Mouse (Mus musculus): ENCODE results near the gene Klc1. TPM values are rescaled to one million over a fixed set of nuclear protein-coding genes. Genes with fewer than 3 reads are reported as not detected.
A peak's percentile ranks its signal among the peaks of the same experiment; 100 is the strongest.
"Not testable (repeated sequence)": the region's sequence is repeated elsewhere in the genome, so short reads cannot be mapped to it uniquely, and the experiment has no call there.

Klc1 gene
- 55.3 and 70.4 TPM in 2 replicates for polyA plus RNA-seq (2011; ENCODE audit: insufficient read depth, insufficient read length, low replicate concordance, missing spikeins)

GRCm38 (mm10) chr12:111758381-111759175 is at the start of gene Klc1:
Gene Klc1 (plus strand): TSS chr12:111758849.
- Histone ChIP-seq H3K4me1 (ENCODE audit: control insufficient read depth, insufficient read depth, low read length) (peaks cover 1% of the 10 kb centered on the region), H3K4me3 (replicated peaks; ENCODE audit: control insufficient read depth, low read depth, low read length) (peak within 1 kb of the TSS; percentile 81), H3K27ac (ENCODE audit: control insufficient read depth, insufficient read depth, low read depth, low read length, poor library complexity) (peak within 1 kb of the TSS; percentile 78)
- TF ChIP-seq CTCF (IDR thresholded peaks at IDR 0.05; ENCODE audit: control insufficient read depth, insufficient read depth, low read length), result no peak
- TF ChIP-seq POLR2A (IDR thresholded peaks at IDR 0.05; ENCODE audit: borderline replicate concordance, control insufficient read depth, low read depth, low read length), result peak; percentile 47; the same call in 1 of the 2 replicates
- under 1% methylated on average over 84 of the region's 85 CpGs for WGBS

DNA sequence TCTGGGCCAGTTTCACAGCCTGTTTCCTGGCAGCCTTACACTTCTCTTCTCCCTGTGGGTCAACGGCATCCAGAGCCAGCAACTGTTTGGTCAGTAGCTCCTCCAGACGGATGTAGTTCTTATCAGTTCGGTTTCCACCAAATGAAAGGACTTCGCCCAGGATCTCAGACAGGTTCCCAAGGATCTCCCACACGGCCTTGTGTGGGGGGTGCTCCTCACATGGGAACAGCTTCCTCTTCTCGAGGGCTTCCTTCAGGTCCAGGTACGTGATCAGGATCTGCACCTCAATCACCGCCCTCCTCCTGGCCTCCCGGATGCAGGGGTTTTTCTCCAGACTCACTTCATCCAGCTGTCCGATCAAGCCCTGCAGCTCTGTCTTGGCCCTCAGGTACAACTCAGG is 48.6 kb upstream of the Klc1 start:
- no peak overlapping the region for H3K27ac ChIP-seq (ENCODE audit: control insufficient read depth, insufficient read depth, low read depth, low read length, poor library complexity)
- no peak overlapping the region for H3K4me3 ChIP-seq (replicated peaks; ENCODE audit: control insufficient read depth, low read depth, low read length)
- TF ChIP-seq CTCF (IDR thresholded peaks at IDR 0.05; ENCODE audit: control insufficient read depth, insufficient read depth, low read length), result no peak
- TF ChIP-seq POLR2A (IDR thresholded peaks at IDR 0.05; ENCODE audit: borderline replicate concordance, control insufficient read depth, low read depth, low read length), result no peak
- H3K4me1 ChIP-seq (ENCODE audit: control insufficient read depth, insufficient read depth, low read length), result peaks cover 2% of the 10 kb centered on the region; the same call in 1 of the 2 replicates
- 86% methylated on average over 10 of the region's 10 CpGs for WGBS

- H3K27ac ChIP-seq (ENCODE audit: control insufficient read depth, insufficient read depth, low read depth, low read length, poor library complexity), result peak overlapping the region; percentile 74; the same call in 1 of the 2 replicates
Observed at GRCm38 (mm10) chr12:111712476-111712875, 46.2 kb upstream of the Klc1 start.

DNA sequence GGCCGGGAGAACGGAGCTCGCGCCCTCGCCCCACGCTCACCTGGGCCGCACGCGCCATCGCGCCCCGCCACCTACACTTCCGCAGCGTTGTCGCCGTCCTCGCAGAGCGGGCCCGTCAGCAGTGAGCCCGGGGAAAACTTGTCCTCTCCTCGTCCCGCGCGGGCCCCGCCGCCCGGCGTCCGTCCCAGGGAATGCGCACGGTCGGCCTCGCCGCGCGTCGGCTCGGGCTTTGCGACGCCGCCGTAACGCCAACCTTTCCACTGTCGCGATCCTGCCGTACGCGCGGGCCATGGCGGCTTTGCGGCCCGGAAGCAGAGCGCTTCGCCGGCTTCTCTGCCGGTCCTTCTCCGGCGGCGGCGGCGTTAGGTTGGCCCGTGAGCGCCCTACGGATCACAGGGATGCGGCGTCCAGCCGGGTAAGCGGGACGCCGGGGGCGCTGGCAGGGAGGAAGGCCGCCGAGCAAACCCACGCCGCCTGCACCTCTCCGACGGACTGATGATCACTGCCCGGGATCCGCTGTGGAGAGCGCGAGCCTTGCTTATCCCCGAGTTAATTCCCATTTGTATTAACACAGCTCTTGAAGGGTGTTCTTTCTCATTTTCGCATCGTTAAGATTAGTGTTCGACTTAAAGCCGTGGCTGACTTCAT is 45.5 kb upstream of the Klc1 start, which contains the start of the genes Bag5 and Apopt1:
Gene Bag5 (minus strand): TSS at position 254 of the 648 bp plus-strand sequence.
Gene Apopt1 (plus strand): TSS at position 258 of the 648 bp plus-strand sequence.
- peak within 1 kb of the TSS; percentile 74 for H3K27ac ChIP-seq (ENCODE audit: control insufficient read depth, insufficient read depth, low read depth, low read length, poor library complexity)
- TF ChIP-seq CTCF (IDR thresholded peaks at IDR 0.05; ENCODE audit: control insufficient read depth, insufficient read depth, low read length) (no peak), POLR2A (IDR thresholded peaks at IDR 0.05; ENCODE audit: borderline replicate concordance, control insufficient read depth, low read depth, low read length) (peak; percentile 80; the same call in 1 of the 2 replicates)
- under 1% methylated on average over 86 of the region's 86 CpGs for WGBS
- H3K4me3 ChIP-seq (replicated peaks; ENCODE audit: control insufficient read depth, low read depth, low read length), result peak within 1 kb of the TSS; percentile 82
- peaks cover 2% of the 10 kb centered on the region; the same call in 1 of the 2 replicates for H3K4me1 ChIP-seq (ENCODE audit: control insufficient read depth, insufficient read depth, low read length)

More at GRCm38 (mm10) chr12:111712476-111712875, 46.2 kb upstream of the Klc1 start:
- Histone ChIP-seq H3K4me3 (replicated peaks; ENCODE audit: control insufficient read depth, low read depth, low read length) (peak overlapping the region; percentile 82), H3K4me1 (ENCODE audit: control insufficient read depth, insufficient read depth, low read length) (peaks cover 2% of the 10 kb centered on the region; the same call in 1 of the 2 replicates)
- TF ChIP-seq CTCF (IDR thresholded peaks at IDR 0.05; ENCODE audit: control insufficient read depth, insufficient read depth, low read length), result no peak
- no peak for TF ChIP-seq POLR2A (IDR thresholded peaks at IDR 0.05; ENCODE audit: borderline replicate concordance, control insufficient read depth, low read depth, low read length)
- under 1% methylated on average over 33 of the region's 33 CpGs for WGBS

- H3K27ac ChIP-seq (ENCODE audit: control insufficient read depth, insufficient read depth, low read depth, low read length, poor library complexity); H3K4me3 ChIP-seq (replicated peaks; ENCODE audit: control insufficient read depth, low read depth, low read length); H3K4me1 ChIP-seq (ENCODE audit: control insufficient read depth, insufficient read depth, low read length): not testable (repeated sequence)
- WGBS, result 64% methylated on average over 6 of the region's 6 CpGs
Observed at GRCm38 (mm10) chr12:111713880-111714279, 44.8 kb upstream of the Klc1 start.

DNA sequence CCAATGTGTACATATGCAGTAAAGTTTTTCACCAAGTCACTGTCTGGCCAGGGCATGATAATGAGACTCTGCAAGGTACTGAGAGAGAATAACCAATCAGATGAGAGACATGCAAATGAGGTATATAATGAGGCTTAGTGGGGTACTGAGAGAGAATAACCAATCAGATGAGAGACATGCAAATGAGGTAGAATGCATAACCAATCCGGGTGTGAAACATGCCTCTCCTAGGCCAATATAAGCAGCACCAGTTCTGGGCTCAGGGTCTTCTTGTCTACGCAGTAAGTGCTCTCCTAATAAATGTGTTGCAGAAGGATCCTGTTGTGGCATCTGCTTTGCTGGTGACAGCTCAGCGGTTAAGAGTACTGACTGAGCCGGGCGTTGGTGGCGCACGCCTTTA is 42.1 kb upstream of the Klc1 start:
- H3K4me3 ChIP-seq (replicated peaks; ENCODE audit: control insufficient read depth, low read depth, low read length), result no peak overlapping the region
- 92% methylated on average over 7 of the region's 7 CpGs for WGBS
- H3K4me1 ChIP-seq (ENCODE audit: control insufficient read depth, insufficient read depth, low read length), result peaks cover 2% of the 10 kb centered on the region; the same call in 1 of the 2 replicates
- no peak overlapping the region for H3K27ac ChIP-seq (ENCODE audit: control insufficient read depth, insufficient read depth, low read depth, low read length, poor library complexity)
- no peak for TF ChIP-seq POLR2A (IDR thresholded peaks at IDR 0.05; ENCODE audit: borderline replicate concordance, control insufficient read depth, low read depth, low read length)
- no peak for TF ChIP-seq CTCF (IDR thresholded peaks at IDR 0.05; ENCODE audit: control insufficient read depth, insufficient read depth, low read length)

GRCm38 (mm10) chr12:111718656-111719055 is 40.0 kb upstream of the Klc1 start:
- TF ChIP-seq POLR2A (IDR thresholded peaks at IDR 0.05; ENCODE audit: borderline replicate concordance, control insufficient read depth, low read depth, low read length), result no peak
- no peak for TF ChIP-seq CTCF (IDR thresholded peaks at IDR 0.05; ENCODE audit: control insufficient read depth, insufficient read depth, low read length)
- Histone ChIP-seq H3K4me3 (replicated peaks; ENCODE audit: control insufficient read depth, low read depth, low read length) (no peak overlapping the region), H3K4me1 (ENCODE audit: control insufficient read depth, insufficient read depth, low read length) (peaks cover 2% of the 10 kb centered on the region; the same call in 1 of the 2 replicates), H3K27ac (ENCODE audit: control insufficient read depth, insufficient read depth, low read depth, low read length, poor library complexity) (no peak overlapping the region)
- WGBS, result 64% methylated on average over 8 of the region's 8 CpGs

DNA sequence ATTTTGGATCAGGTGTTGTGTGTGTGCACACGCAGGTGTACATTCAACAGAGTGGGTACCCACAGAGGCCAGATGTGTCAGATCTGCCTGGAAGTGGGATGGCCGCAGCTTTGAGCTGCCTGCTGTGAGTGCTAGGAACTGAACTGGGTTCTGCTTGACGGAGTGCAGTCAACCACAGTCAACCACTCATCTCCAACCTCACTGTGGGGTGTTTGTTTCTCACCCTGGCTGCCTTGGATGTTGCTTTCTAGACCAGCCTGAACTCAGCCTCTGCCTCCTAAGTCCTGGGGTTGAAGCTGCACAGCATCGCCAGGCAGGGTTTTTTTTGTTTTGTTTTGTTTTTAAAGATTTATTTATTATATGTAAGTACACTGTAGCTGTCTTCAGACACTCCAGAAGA is 38.4 kb upstream of the Klc1 start:
- no peaks in the 10 kb centered on the region for H3K4me1 ChIP-seq (ENCODE audit: control insufficient read depth, insufficient read depth, low read length)
- whole genome bisulfite sequencing, result 80% methylated on average over 4 of the region's 4 CpGs

More for the DNA sequence above, 38.4 kb upstream of the Klc1 start:
- Histone ChIP-seq H3K27ac (ENCODE audit: control insufficient read depth, insufficient read depth, low read depth, low read length, poor library complexity) (no peak overlapping the region), H3K4me3 (replicated peaks; ENCODE audit: control insufficient read depth, low read depth, low read length) (no peak overlapping the region)
- no peak for TF ChIP-seq CTCF (IDR thresholded peaks at IDR 0.05; ENCODE audit: control insufficient read depth, insufficient read depth, low read length)
- no peak for TF ChIP-seq POLR2A (IDR thresholded peaks at IDR 0.05; ENCODE audit: borderline replicate concordance, control insufficient read depth, low read depth, low read length)
